Mouse (Mus musculus) adrenal gland, adult 18-20 months (tissue): ENCODE results near the gene Ifitm2. TPM values are rescaled to one million over a fixed set of nuclear protein-coding genes. Genes with fewer than 3 reads are reported as not detected.
"Not testable (repeated sequence)": the region's sequence is repeated elsewhere in the genome, so short reads cannot be mapped to it uniquely, and the experiment has no call there.

Source experiments
- DNase-seq, 2 experiments: peaks; one replicate each; pipeline ENCODE4 v3.0.0; 2021 to 2022; ENCODE audit warnings: low spot score in 2 of 2
- total RNA-seq, 2 experiments: library from RNA; stranded (reverse); gene quantifications; 1 replicate in 1 of 2; 2 replicates in 1 of 2; pipeline ENCODE4 v1.2.3; 2021

Ifitm2 gene
- total RNA-seq, 2 experiments from 2014 or later: 433 to 585 TPM

GRCm38 (mm10) chr7:140970931-140971330, 15.1 kb upstream of the Ifitm2 start:
- no peak for DNase-seq

- not testable (repeated sequence) for DNase-seq
These were observed 12.9 kb upstream of the Ifitm2 start for GRCm38 (mm10) chr7:140968710-140969109.

- DNase-seq: no peak
These were observed 12.2 kb upstream of the Ifitm2 start for GRCm38 (mm10) chr7:140967862-140968591.

GRCm38 (mm10) chr7:140966921-140967320, 11.1 kb upstream of the Ifitm2 start, which contains the start of gene Ifitm1:
Gene Ifitm1, plus strand, starts transcription at chr7:140967221.
- DNase-seq: no peak

GRCm38 (mm10) chr7:140962733-140963132, 6.9 kb upstream of the Ifitm2 start:
- no peak for DNase-seq

GRCm38 (mm10) chr7:140961416-140961815, 5.6 kb upstream of the Ifitm2 start:
- DNase-seq: no peak

- DNase-seq: no peak
These were observed 4.2 kb upstream of the Ifitm2 start for GRCm38 (mm10) chr7:140960026-140960425.

- DNase-seq: peak in 1 of 2 experiments; percentile 51
These were observed 3.6 kb upstream of the Ifitm2 start for GRCm38 (mm10) chr7:140959181-140959901.

GRCm38 (mm10) chr7:140956556-140956869, 726 bp upstream of the Ifitm2 start:
- no peak for DNase-seq

GRCm38 (mm10) chr7:140955342-140955741, 445 bp downstream of the Ifitm2 start:
- DNase-seq: no peak

- no peak for DNase-seq
These were observed 1.1 kb downstream of the Ifitm2 start for GRCm38 (mm10) chr7:140954733-140955071.

- peak in 1 of 2 experiments; percentile 31 for DNase-seq
These were observed 1.7 kb downstream of the Ifitm2 start for GRCm38 (mm10) chr7:140953800-140954732.

- peak in 1 of 2 experiments; percentile 22 for DNase-seq
These were observed 2.7 kb downstream of the Ifitm2 start for GRCm38 (mm10) chr7:140953133-140953532.

- no peak for DNase-seq
These were observed 3.3 kb downstream of the Ifitm2 start for GRCm38 (mm10) chr7:140952441-140952840.

GRCm38 (mm10) chr7:140951765-140952164, 4.0 kb downstream of the Ifitm2 start:
- DNase-seq: no peak

GRCm38 (mm10) chr7:140951051-140951450, 4.7 kb downstream of the Ifitm2 start:
- DNase-seq: peak in 1 of 2 experiments; percentile 22

GRCm38 (mm10) chr7:140949824-140950530, 5.8 kb downstream of the Ifitm2 start, which contains the start of gene Ifitm5:
Gene Ifitm5, minus strand, starts transcription at chr7:140950291.
- peak in 1 of 2 experiments; percentile 31 for DNase-seq

GRCm38 (mm10) chr7:140949255-140949654, 6.5 kb downstream of the Ifitm2 start:
- DNase-seq: peak in 1 of 2 experiments; percentile 20

- DNase-seq: peak in 1 of 2 experiments; percentile 42
These were observed 7.6 kb downstream of the Ifitm2 start for GRCm38 (mm10) chr7:140948161-140948560.

- peak in 1 of 2 experiments; percentile 22 for DNase-seq
These were observed 8.8 kb downstream of the Ifitm2 start for GRCm38 (mm10) chr7:140946980-140947379.

GRCm38 (mm10) chr7:140946311-140946710, 9.5 kb downstream of the Ifitm2 start:
- DNase-seq: peak in 1 of 2 experiments; percentile 22
